Mouse (Mus musculus) megakaryocyte, embryonic 14.5 days (primary cell): Measurements from ENCODE around the gene Sbf1.

Experiments
- FLI1 ChIP-seq: IDR thresholded peaks from 2 replicates; pipeline ENCODE4 v1.6.1; 2012; ENCODE audit warnings: low read length, inconsistent platforms, mixed read lengths
- GATA1 ChIP-seq: IDR thresholded peaks from 3 replicates; pipeline ENCODE4 v1.6.1; 2012; ENCODE audit warnings: mixed read lengths, low read length, inconsistent platforms, borderline replicate concordance

- TF ChIP-seq GATA1 (no peak), FLI1 (no peak)
Observed at GRCm38 (mm10) chr15:89293778-89294177, 21.3 kb downstream of the Sbf1 start.
